Mouse (Mus musculus) liver, postnatal 0 days (tissue): ENCODE results near the gene Pf4.

Experiments used
- CTCF ChIP-seq: sonication (generic); IDR thresholded peaks from 2 replicates; pipeline ENCODE4 v1.5.1; 2016; ENCODE audit warnings: antibody characterized with exemption, low read depth
- EP300 ChIP-seq: IDR thresholded peaks from 2 replicates; pipeline ENCODE4 v1.6.1; 2016; ENCODE audit warnings: antibody characterized with exemption, low read depth, mild to moderate bottlenecking

GRCm38 (mm10) chr5:90775562-90775961, 3.3 kb downstream of the Pf4 start:
- TF ChIP-seq CTCF (no peak), EP300 (peak; percentile 53; the same call in 1 of the 2 replicates)
